Mouse (Mus musculus) Patski (cell line): Measurements from ENCODE around the gene Fkbp7. TPM values are rescaled to one million over a fixed set of nuclear protein-coding genes. Genes with fewer than 3 reads are reported as not detected.
A peak's percentile ranks its signal among the peaks of the same experiment; 100 is the strongest.

Experiments
- ATAC-seq: fragments of 100-300 bp; one replicate; pipeline ENCODE4 v1.8.0; 2021
- CTCF ChIA-PET: fragments of 350-600 bp; sonication (Branson Sonifier 250); formaldehyde crosslinking; loops from one replicate; lab custom pipeline; 2022; ENCODE audit warnings: inconsistent platforms; lab: Charles Lee
- POLR2A ChIA-PET: fragments of 350-600 bp; sonication (Branson Sonifier 250); formaldehyde crosslinking; loops from one replicate; lab custom pipeline; 2022; ENCODE audit warnings: antibody characterized with exemption, inconsistent platforms; lab: Charles Lee
- DNase-seq: peaks from one replicate; pipeline ENCODE4 v3.0.0-alpha.2; 2011; ENCODE audit warnings: low read depth, low spot score
- H3K27me3 ChIP-seq: fragments of 371-371 bp; one replicate; pipeline ENCODE4 v1.5.1; 2021
- CTCF ChIP-seq: fragments of 100-300 bp; IDR thresholded peaks from one replicate; pipeline ENCODE4 v1.5.1; 2021
- in situ Hi-C: fragments of 300-500 bp; cut with MboI; formaldehyde crosslinking; loops from 3 replicates; pipeline ENCODE4 v1.11.1; 2018; ENCODE audit warnings: low pct_unique_long_range_greater_than_20kb, mixed read lengths
- polyA plus RNA-seq: library from polyadenylated mRNA; unstranded; gene quantifications from one replicate; pipeline ENCODE4 v1.2.3, GENCODE M21; 2021

Fkbp7 gene
- 37.3 TPM for polyA plus RNA-seq

DNA sequence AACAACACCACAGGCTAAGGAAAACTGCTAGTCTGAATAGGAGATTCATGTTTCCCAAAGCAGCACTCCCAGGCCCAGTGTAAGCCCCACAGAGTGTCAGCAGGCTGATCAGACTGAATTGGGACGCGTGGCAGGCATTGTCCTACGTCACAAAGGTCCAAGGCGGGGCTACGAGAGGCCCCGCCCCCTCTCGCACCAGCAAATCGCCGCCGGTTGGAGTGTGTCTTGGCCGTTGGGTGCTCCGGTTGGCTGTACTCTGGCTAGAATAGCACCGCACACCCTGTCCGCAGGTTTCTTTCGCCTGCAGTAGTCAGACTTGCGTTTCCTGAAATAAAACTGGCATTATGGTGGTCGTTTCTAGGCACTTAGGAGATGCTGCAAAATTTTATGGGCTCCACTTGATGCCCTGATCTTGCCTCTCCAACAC, at the start of gene Fkbp7:
Gene Fkbp7 (minus strand): TSS at position 151 of the 427 bp plus-strand sequence.
- ChIA-PET CTCF (interaction anchor here (1.0 kb wide), 1 partner anchor 10 kb away, joined by 3 read pairs; no protein-coding TSS in a partner anchor), POLR2A (no interaction called here)
- ATAC-seq: peak; percentile 73

DNA sequence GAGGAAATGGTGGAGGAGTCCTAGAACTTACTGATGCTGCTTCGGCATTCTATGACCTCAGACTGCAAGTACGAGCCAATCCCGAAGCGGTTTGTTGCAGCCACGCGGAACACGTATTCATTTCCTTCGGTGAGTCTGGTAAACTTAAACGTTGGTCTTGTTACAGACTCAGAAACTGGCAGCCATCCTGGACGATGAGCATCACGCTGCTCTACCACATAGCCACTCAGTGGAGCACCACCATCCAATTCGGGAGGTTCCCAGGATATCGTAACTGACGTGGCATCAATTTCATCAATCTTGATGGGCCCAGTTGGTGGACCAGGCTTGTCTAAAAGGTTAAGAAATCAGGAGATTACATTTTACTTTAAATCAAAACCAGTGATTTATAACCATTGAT, 46.7 kb upstream of the Fkbp7 start:
- CTCF ChIA-PET: no interaction called here
- POLR2A ChIA-PET: no interaction called here
- ATAC-seq (no peak), DNase-seq (no peak)
- H3K27me3 ChIP-seq: no peaks in the 10 kb centered on the region
- in situ Hi-C loops: no loop called here
- TF ChIP-seq CTCF: no peak

More for the DNA sequence above, at the start of gene Fkbp7:
- no peak for DNase-seq
- no peaks in the 10 kb centered on the region for H3K27me3 ChIP-seq
- TF ChIP-seq CTCF: no peak
- in situ Hi-C loops: no loop called here

DNA sequence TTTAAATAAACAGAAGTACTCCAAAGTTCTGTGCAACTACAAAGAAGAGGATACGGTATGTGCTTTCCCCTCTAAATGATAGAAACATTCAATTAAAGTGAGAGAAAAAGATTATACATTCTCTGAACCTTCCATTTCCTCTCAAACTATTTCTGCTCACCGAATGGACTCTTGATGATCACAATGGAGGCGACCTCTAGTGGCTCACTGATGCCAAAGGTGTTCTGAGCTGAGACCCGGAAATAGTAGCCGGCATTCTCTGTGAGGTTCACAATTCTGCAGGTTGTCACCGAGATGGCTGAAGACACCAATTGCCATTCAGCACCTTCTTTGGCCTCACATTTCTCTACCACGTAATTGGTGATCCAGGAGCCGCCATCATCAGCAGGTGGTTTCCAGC, 42.1 kb upstream of the Fkbp7 start:
- ATAC-seq (no peak), DNase-seq (no peak)
- CTCF ChIA-PET: interaction anchor here (1.2 to 1.4 kb wide), 2 partner anchors 13 to 348 kb away, joined by 3 to 6 read pairs; no protein-coding TSS in a partner anchor
- no peaks in the 10 kb centered on the region for H3K27me3 ChIP-seq
- peak; percentile 73 for TF ChIP-seq CTCF
- in situ Hi-C loops: no loop called here
- POLR2A ChIA-PET: no interaction called here

DNA sequence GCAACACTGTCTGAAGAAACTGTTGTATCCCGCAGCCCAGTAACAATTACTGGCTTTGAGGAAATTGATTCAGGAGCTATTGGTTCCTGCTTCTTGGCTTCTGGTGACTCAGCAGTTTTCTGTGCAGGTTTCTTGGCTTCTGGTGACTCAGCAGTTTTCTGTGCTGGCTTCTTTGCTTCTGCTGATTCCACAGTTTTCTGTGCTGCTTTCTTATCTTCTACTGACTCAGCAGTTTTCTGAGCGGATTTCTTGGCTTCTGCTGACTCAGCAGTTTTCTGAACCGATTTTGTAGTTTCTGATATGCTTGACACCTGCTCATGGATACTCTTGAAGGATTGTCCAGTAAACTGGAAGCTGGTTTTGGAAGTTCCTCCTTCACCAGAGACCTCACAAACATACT, 35.6 kb upstream of the Fkbp7 start:
- ATAC-seq: no peak
- in situ Hi-C loops: no loop called here
- POLR2A ChIA-PET: no interaction called here
- CTCF ChIA-PET: no interaction called here
- H3K27me3 ChIP-seq: no peaks in the 10 kb centered on the region
- DNase-seq: no peak
- no peak for TF ChIP-seq CTCF

DNA sequence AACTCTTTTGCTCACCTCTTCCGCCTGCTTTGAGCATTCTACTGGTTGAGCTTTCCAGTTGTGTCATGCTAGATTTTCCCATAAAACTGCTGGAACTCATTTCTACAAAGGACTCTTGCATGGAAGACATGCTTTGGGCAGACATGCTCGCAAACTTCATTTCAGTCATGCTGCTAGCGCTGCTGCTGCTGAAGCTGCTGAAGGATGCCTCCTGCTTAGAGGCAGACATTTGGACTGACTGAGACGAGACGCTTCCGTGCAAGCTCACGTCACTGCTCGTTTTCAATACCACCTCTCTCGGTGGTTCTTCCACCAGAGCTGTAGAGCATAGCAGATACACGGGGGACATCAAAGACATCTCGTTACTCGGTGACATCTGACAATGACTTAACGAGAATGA, 32.7 kb upstream of the Fkbp7 start:
- CTCF ChIA-PET: interaction anchor here (0.9 to 1.2 kb wide), 2 partner anchors 8 to 344 kb away, joined by 3 to 4 read pairs; no protein-coding TSS in a partner anchor
- in situ Hi-C loops: no loop called here
- ATAC-seq: no peak

DNA sequence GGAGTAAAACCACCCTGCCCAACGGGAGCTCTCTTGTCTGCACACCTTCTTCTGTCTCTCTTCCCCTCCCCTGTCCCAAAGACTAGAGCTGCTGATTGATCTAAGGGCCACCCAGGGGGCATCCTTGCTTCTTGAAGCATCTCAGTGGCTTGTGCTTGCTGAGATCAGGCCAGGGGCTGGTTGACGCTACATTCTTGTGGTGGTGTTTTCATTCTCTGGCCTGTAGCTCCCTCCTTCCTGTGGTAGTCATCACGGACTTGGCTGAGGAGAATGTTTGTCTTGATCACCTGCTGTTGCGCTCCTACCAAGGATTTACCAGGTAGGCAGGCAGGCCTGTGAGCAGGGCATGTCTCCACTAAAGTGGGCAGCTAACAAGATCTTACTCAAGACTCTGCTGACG, 29.8 kb upstream of the Fkbp7 start:
- CTCF ChIA-PET: interaction anchor here (1.0 to 1.1 kb wide), 2 partner anchors 12 to 18 kb away, joined by 3 read pairs; no protein-coding TSS in a partner anchor
- POLR2A ChIA-PET: interaction anchor here (0.6 kb wide), 1 partner anchor 331 kb away, joined by 3 read pairs; no protein-coding TSS in a partner anchor
- ATAC-seq (peak; percentile 17), DNase-seq (no peak)
- in situ Hi-C loops: no loop called here
- no peak for TF ChIP-seq CTCF
- no peaks in the 10 kb centered on the region for H3K27me3 ChIP-seq

More for the DNA sequence above, 32.7 kb upstream of the Fkbp7 start:
- no peak for TF ChIP-seq CTCF
- POLR2A ChIA-PET: no interaction called here
- H3K27me3 ChIP-seq: no peaks in the 10 kb centered on the region
- no peak for DNase-seq

DNA sequence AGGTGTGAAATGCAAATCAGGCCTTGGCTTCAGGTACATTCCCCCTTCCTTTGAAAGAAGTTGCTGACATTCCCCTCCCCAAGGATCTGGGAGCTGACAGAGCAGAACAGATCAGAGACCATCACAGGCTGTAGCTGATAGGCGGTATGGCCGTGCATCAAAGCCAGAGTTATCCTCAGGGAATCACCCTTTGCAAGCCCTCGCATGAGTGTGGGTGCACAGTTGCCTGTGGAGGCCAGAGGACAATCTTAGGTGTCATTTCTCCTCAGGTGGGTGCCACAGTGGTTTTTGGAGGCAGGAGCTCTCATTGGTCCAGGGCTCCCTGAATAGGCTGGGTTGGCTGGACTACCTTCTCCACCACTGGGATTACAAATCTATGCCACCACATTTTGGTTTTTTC, 29.3 kb upstream of the Fkbp7 start:
- TF ChIP-seq CTCF: no peak
- in situ Hi-C loops: no loop called here
- CTCF ChIA-PET: interaction anchor here (1.0 to 1.1 kb wide), 2 partner anchors 13 to 17 kb away, joined by 3 read pairs; no protein-coding TSS in a partner anchor
- no peaks in the 10 kb centered on the region for H3K27me3 ChIP-seq
- ATAC-seq (no peak), DNase-seq (no peak)
- POLR2A ChIA-PET: no interaction called here

DNA sequence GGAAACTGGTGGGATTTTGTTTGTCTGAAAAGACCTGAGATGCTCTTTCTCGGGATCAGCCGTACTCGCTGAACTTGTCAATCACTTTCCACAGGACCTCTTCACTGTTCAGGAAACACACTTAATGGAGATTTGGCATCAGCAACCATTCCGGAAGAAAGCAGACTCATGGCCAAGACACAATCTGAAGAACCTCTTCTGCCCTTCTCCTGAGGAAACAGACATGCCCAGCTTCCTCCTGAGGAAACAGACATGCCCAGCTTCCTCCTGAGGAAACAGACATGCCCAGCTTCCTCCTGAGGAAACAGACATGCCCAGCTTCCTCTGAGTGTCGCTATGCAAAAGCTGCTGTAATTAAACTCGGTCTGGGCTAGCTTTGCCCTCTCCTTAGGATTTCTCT, 22.4 kb upstream of the Fkbp7 start:
- POLR2A ChIA-PET: no interaction called here
- DNase-seq (no peak), ATAC-seq (no peak)
- TF ChIP-seq CTCF: no peak
- in situ Hi-C loops: no loop called here
- no peaks in the 10 kb centered on the region for H3K27me3 ChIP-seq
- CTCF ChIA-PET: no interaction called here

DNA sequence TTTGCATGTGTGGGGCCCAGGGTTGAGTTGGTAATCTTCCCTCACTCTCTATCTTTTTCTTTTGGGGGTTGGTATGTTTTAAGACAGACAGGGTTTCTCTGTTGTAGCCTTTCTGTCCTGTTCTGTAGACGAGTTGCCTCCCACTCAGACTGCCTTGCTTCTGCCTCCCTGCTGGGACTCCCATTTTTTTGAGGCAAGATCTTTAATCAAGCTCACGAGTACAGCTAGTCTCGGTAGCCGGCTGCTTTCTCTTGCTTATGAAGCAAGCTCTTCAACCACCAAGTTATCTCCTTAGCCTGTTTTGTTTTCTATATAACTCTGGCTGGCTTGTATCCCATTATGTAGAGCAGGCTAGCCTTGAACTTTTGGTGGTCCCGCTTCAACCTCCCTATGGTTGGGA, 20.8 kb upstream of the Fkbp7 start:
- no peak for TF ChIP-seq CTCF
- no peak for DNase-seq
- no peaks in the 10 kb centered on the region for H3K27me3 ChIP-seq
- CTCF ChIA-PET: no interaction called here
- ATAC-seq: no peak
- POLR2A ChIA-PET: no interaction called here
- in situ Hi-C loops: no loop called here

DNA sequence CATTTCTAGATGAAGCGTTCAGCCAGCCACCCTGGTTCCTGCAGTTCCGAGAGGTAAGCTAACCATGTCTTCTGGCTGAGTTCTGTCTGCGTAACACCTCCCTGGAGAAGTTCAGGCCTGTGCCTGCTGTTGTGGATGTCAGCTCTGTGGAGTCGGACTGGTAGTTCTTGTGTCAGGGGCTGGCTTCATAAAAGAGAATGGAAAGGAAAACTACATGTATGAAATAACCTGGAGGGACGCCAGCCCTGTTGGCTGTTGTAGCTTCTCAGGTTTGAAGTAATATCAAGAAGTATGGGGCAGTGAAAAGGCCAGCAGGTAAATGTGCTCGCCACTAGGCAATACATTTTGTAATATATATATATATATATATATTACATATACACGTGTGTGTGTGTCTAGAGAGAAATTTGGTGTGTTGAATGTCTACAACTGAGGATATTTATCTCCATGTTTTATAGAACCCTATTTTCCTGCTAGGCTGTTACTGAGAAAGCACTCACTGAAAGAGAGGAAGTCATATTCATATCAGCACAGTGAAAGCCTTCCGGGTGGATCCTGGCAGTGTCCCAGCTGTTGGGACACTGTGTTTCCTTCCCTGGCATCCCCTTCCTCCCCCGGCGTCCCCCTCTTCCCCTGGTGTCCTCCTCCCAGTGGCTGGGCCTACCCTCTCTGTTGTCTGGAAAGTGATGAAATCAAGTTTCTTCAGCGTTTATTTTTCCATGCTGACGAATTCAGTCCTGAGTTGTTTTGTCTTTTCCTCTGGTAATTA, 17.7 kb upstream of the Fkbp7 start:
- ChIA-PET POLR2A (interaction anchor here (1.2 kb wide), 1 partner anchor 12 kb away, joined by 3 read pairs; no protein-coding TSS in a partner anchor), CTCF (interaction anchor here (1.4 to 1.6 kb wide), 2 partner anchors 9 kb away, joined by 3 to 4 read pairs; no protein-coding TSS in a partner anchor)
- ATAC-seq: no peak
- no peak for TF ChIP-seq CTCF
- DNase-seq: no peak
- in situ Hi-C loops: no loop called here
- no peaks in the 10 kb centered on the region for H3K27me3 ChIP-seq

DNA sequence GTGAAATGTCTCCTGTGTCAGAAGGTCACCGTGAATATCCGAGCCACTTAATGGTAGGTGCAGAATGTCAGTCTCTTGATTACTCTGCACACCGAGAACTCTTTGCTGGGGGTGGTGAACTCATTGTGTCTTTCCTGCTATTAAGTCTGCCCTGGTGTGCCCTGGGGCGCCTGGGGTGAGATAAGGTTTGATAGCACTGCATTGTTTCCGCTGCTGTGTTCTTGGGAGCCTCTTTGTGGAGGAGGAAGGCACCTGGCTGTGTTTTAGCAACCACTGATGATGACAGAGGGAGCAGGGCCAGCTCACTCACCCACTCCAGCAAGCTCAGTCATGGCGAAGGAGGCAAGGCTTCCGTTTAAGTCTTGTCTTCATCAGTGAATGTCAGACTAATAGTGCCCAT, 15.2 kb upstream of the Fkbp7 start:
- no peak for TF ChIP-seq CTCF
- DNase-seq (no peak), ATAC-seq (no peak)
- ChIA-PET CTCF (interaction anchor here (1.6 kb wide), 1 partner anchor 13 kb away, joined by 5 read pairs; no protein-coding TSS in a partner anchor), POLR2A (interaction anchor here (1.7 kb wide), 1 partner anchor 9 kb away, joined by 4 read pairs; no protein-coding TSS in a partner anchor)
- no peaks in the 10 kb centered on the region for H3K27me3 ChIP-seq
- in situ Hi-C loops: no loop called here
